ENCODE assay signal across 12 mouse cellular contexts in genomic region chr14:14354511-14355359, GRCm38 (mm10). TPM values are rescaled to one million over a fixed set of nuclear protein-coding genes. Genes with fewer than 3 reads are reported as not detected.
A peak's percentile ranks its signal among the peaks of the same experiment; 100 is the strongest.
DNase-seq lines count a peak whose midpoint lies in the region; ATAC-seq and TF ChIP-seq lines count a peak whose summit lies in the region.
"Had no signal": no experiment of that assay in that cellular context is flagged by ENCODE, and none has a peak within 500 bp of the region (broad histone marks: within the 10 kb centered on the region; RNA-seq: fewer than 3 reads in every experiment).

No protein-coding gene starts in this region.

- DNase-seq in forebrain, embryonic 11.5 days (ENCODE audit: low spot score): peak; percentile 52
- DNase-seq in forebrain, embryonic 10.5 days (ENCODE audit: extremely low spot score, low spot score): no peak
- DNase-seq in lung, postnatal 0 days (ENCODE audit: low spot score): peak; percentile 5
- DNase-seq in lung, postnatal 25 days (ENCODE audit: low spot score): no peak
- peak; percentile 17 to 37 for DNase-seq in natural killer cell, adult 2 months (ENCODE audit: low spot score in 2 of 2)
- DNase-seq in spleen, adult 12 weeks (ENCODE audit: low spot score): no peak
- no peak for DNase-seq in c-Kit-positive CD71-positive TER-119-positive erythroid progenitor cells, embryonic 14.5 days (ENCODE audit: low spot score)
- DNase-seq: kidney, postnatal 36 days; liver, embryonic 13.5 days had no signal

- WGBS in forebrain, embryonic 11.5 days: 90% methylated on average over 13 of the region's 13 CpGs
- WGBS in forebrain, embryonic 10.5 days: 95% methylated on average over 13 of the region's 13 CpGs
- 97% methylated on average over 13 of the region's 13 CpGs for WGBS in lung, postnatal 0 days
- WGBS in forebrain, embryonic 15.5 days: 79% methylated on average over 13 of the region's 13 CpGs

- no peaks in the 10 kb centered on the region for H3K36me3 ChIP-seq in forebrain, embryonic 11.5 days (ENCODE audit: control insufficient read depth, insufficient read depth, low read length)
- H3K36me3 ChIP-seq in forebrain, embryonic 10.5 days (replicated peaks): peaks cover 16% of the 10 kb centered on the region
- no peaks in the 10 kb centered on the region for H3K36me3 ChIP-seq in lung, postnatal 0 days (ENCODE audit: insufficient read depth, low read length)
- H3K36me3 ChIP-seq in forebrain, embryonic 15.5 days: no peaks in the 10 kb centered on the region

- no peak for TF ChIP-seq EP300 in lung, postnatal 0 days (IDR thresholded peaks at IDR 0.05)

- ATAC-seq in forebrain, embryonic 11.5 days (replicated peaks; ENCODE audit: low FRiP score): peak; percentile 32; the same call in 1 of the 2 replicates
- 0 out of 2 replicates have a peak, but pooled peaks have one; percentile 12 for ATAC-seq in lung, postnatal 0 days
- 0 out of 2 replicates have a peak, but pooled peaks have one; percentile 27 for ATAC-seq in forebrain, embryonic 15.5 days (replicated peaks)

- no peak for TF ChIP-seq CTCF in lung, postnatal 0 days (IDR thresholded peaks at IDR 0.05)

- no peaks in the 10 kb centered on the region for H3K4me1 ChIP-seq in forebrain, embryonic 11.5 days (replicated peaks; ENCODE audit: control insufficient read depth, insufficient read depth, low read length)
- H3K4me1 ChIP-seq in forebrain, embryonic 10.5 days: no peaks in the 10 kb centered on the region
- H3K4me1 ChIP-seq in lung, postnatal 0 days (ENCODE audit: insufficient read depth, low read depth, low read length): no peaks in the 10 kb centered on the region
- H3K4me1 ChIP-seq in forebrain, embryonic 15.5 days: no peaks in the 10 kb centered on the region
- H3K4me1 ChIP-seq: heart, embryonic 13.5 days; liver, embryonic 13.5 days; stomach, embryonic 15.5 days had no signal

- H3K27me3 ChIP-seq in forebrain, embryonic 11.5 days (ENCODE audit: control insufficient read depth, insufficient read depth, low read length): no peaks in the 10 kb centered on the region
- no peaks in the 10 kb centered on the region for H3K27me3 ChIP-seq in forebrain, embryonic 10.5 days (ENCODE audit: poor library complexity, severe bottlenecking)
- H3K27me3 ChIP-seq in lung, postnatal 0 days (replicated peaks; ENCODE audit: insufficient read depth, low read length): no peaks in the 10 kb centered on the region
- no peaks in the 10 kb centered on the region for H3K27me3 ChIP-seq in forebrain, embryonic 15.5 days
- H3K27me3 ChIP-seq: heart, embryonic 13.5 days; liver, embryonic 13.5 days; stomach, embryonic 15.5 days had no signal

- H3K9me3 ChIP-seq in forebrain, embryonic 11.5 days (ENCODE audit: control insufficient read depth, low read length): peaks cover 17% of the 10 kb centered on the region
- peaks cover 66% of the 10 kb centered on the region for H3K9me3 ChIP-seq in forebrain, embryonic 10.5 days
- peaks cover 22% of the 10 kb centered on the region for H3K9me3 ChIP-seq in lung, postnatal 0 days (ENCODE audit: low read length)
- peaks cover 21% of the 10 kb centered on the region for H3K9me3 ChIP-seq in forebrain, embryonic 15.5 days
- H3K9me3 ChIP-seq: stomach, embryonic 15.5 days had no signal

- H3K9ac ChIP-seq in forebrain, embryonic 11.5 days (ENCODE audit: low read length): no peak overlapping the region
- no peak overlapping the region for H3K9ac ChIP-seq in lung, postnatal 0 days (replicated peaks; ENCODE audit: low read depth)
- no peak overlapping the region for H3K9ac ChIP-seq in forebrain, embryonic 15.5 days (replicated peaks)
- H3K9ac ChIP-seq: heart, embryonic 13.5 days; liver, embryonic 13.5 days; stomach, embryonic 15.5 days had no signal

- no peak overlapping the region for H3K4me3 ChIP-seq in forebrain, embryonic 11.5 days (ENCODE audit: low read depth, low read length)
- H3K4me3 ChIP-seq in forebrain, embryonic 10.5 days: no peak overlapping the region
- no peak overlapping the region for H3K4me3 ChIP-seq in lung, postnatal 0 days (ENCODE audit: low read depth, low read length)
- H3K4me3 ChIP-seq in forebrain, embryonic 15.5 days: no peak overlapping the region
- H3K4me3 ChIP-seq: heart, embryonic 13.5 days; liver, embryonic 13.5 days; stomach, embryonic 15.5 days had no signal

- H3K27ac ChIP-seq in forebrain, embryonic 11.5 days (ENCODE audit: low read depth, low read length): no peak overlapping the region
- H3K27ac ChIP-seq in forebrain, embryonic 10.5 days: no peak overlapping the region
- H3K27ac ChIP-seq in lung, postnatal 0 days (ENCODE audit: low read length): no peak overlapping the region
- no peak overlapping the region for H3K27ac ChIP-seq in forebrain, embryonic 15.5 days (replicated peaks)
- H3K27ac ChIP-seq: heart, embryonic 13.5 days; liver, embryonic 13.5 days; stomach, embryonic 15.5 days had no signal

- no peak overlapping the region for H3K4me2 ChIP-seq in forebrain, embryonic 11.5 days (ENCODE audit: low read depth, low read length, severe bottlenecking)
- no peak overlapping the region for H3K4me2 ChIP-seq in lung, postnatal 0 days (replicated peaks; ENCODE audit: low read depth, low read length)
- H3K4me2 ChIP-seq in forebrain, embryonic 15.5 days (replicated peaks): no peak overlapping the region
- H3K4me2 ChIP-seq: heart, embryonic 13.5 days; liver, embryonic 13.5 days; stomach, embryonic 15.5 days had no signal

RNA-seq across cellular contexts. Expression of gene Il3ra, which starts 8.7 kb away (rescaled TPM):
- 1.8 and 3.2 TPM in 2 replicates for polyA plus RNA-seq in forebrain, embryonic 11.5 days (2014; fragmentation: Nextera tagmentation; extraction: Ambion mirVana)
- polyA plus RNA-seq in forebrain, embryonic 10.5 days (2016; fragmentation: Nextera tagmentation; extraction: Ambion mirVana): 1.6 and 2.2 TPM in 2 replicates
- 12.2 and 14.3 TPM in 2 replicates for polyA plus RNA-seq in lung, postnatal 0 days (2015; fragmentation: Nextera tagmentation; extraction: Ambion mirVana)
- 2.1 TPM in 2 replicates for polyA plus RNA-seq in forebrain, embryonic 15.5 days (2015; fragmentation: Nextera tagmentation; extraction: Ambion mirVana)

RNA-seq across cellular contexts. Expression of gene Olfr31, which starts 32.1 kb away (rescaled TPM):
- not detected in 2 replicates for polyA plus RNA-seq in forebrain, embryonic 11.5 days (2014; fragmentation: Nextera tagmentation; extraction: Ambion mirVana)
- polyA plus RNA-seq in forebrain, embryonic 10.5 days (2016; fragmentation: Nextera tagmentation; extraction: Ambion mirVana): not detected in 2 replicates
- polyA plus RNA-seq in lung, postnatal 0 days (2015; fragmentation: Nextera tagmentation; extraction: Ambion mirVana): not detected in 2 replicates
- not detected in 2 replicates for polyA plus RNA-seq in forebrain, embryonic 15.5 days (2015; fragmentation: Nextera tagmentation; extraction: Ambion mirVana)
- polyA plus RNA-seq: heart, embryonic 13.5 days; liver, embryonic 13.5 days; stomach, embryonic 15.5 days had no signal

RNA-seq across cellular contexts. Expression of gene Olfr721-ps1, which starts 46.4 kb away (rescaled TPM):
- not detected in 2 replicates for polyA plus RNA-seq in forebrain, embryonic 11.5 days (2014; fragmentation: Nextera tagmentation; extraction: Ambion mirVana)
- polyA plus RNA-seq in forebrain, embryonic 10.5 days (2016; fragmentation: Nextera tagmentation; extraction: Ambion mirVana): not detected in 2 replicates
- polyA plus RNA-seq in lung, postnatal 0 days (2015; fragmentation: Nextera tagmentation; extraction: Ambion mirVana): not detected in 2 replicates
- polyA plus RNA-seq in forebrain, embryonic 15.5 days (2015; fragmentation: Nextera tagmentation; extraction: Ambion mirVana): not detected in 2 replicates
- polyA plus RNA-seq: heart, embryonic 13.5 days; liver, embryonic 13.5 days; stomach, embryonic 15.5 days had no signal

Comparison
In these comparisons a context has a peak if more than half of its experiments do, and no peak if none do; other contexts are left out.
1. DNase-seq: peak in forebrain, embryonic 11.5 days (single experiment), lung, postnatal 0 days (single experiment) and natural killer cell, adult 2 months (2 of 2); none in forebrain, embryonic 10.5 days (single experiment), lung, postnatal 25 days (single experiment), spleen, adult 12 weeks (single experiment) and c-Kit-positive CD71-positive TER-119-positive erythroid progenitor cells, embryonic 14.5 days (single experiment).
2. Peak in every context shown above with its lines, with median percentiles within 50 percentile points of each other: ATAC-seq.